Mouse (Mus musculus): Measurements from ENCODE around the gene Ror2.

The Ror2 gene

DNA sequence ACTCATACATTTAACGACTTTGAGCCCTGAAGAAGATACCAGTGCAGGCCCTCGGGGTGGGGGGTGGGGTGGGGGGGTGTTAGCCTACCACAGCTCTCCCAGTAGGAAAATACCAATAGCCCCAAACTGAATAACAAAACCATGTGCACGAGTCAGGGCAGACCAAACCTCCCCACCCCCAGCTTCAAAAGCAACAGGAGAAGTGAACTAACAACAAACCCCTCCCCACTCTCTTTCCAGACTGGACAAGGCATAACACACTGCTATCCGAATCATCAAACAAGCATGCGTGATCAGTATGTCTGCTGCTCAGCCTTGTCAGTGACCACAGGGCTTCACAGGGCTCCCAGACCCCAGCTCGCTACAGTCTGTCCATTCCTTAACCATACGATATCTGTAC is 94.3 kb downstream of the Ror2 start:
- no peak for DNase-seq

DNA sequence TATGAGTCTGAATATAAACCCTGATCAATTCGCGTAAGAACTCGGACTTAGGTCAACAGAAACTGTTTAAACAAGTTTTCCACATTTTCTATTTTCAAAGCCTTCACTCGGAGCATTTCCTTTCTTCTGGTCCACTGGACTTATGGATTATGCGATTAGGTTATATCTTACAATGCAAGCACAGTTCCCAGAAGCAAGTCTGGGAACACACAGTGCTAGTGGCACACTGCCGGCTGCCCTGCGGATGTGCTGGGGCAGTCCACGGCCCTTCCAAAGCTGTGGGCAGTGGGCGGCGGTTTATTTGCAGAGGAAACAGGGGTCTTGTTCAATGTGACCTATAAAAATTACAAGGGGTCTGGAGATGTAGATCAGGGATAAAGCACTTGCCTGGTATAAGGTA is 97.0 kb downstream of the Ror2 start:
- DNase-seq, result no peak

DNA sequence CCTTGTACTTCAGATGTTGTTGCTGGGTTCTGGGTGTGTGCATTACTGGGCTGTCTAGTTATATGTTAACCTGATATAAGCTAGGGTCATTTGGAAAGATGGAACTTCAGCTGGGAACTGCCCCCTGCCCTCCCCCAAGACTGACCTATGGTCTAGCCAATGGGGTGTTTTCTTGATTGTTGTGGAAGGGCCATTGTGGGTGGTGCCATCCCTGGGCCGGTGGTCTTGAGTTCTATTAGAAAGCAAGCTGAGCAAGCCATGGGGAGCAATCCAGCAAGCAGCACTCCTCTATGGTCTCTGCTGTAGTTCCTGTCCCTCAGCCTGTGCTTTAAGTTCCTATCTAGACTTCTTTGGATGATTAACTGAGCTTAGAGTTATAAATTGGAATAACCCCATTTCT is 101.1 kb downstream of the Ror2 start:
- no peak for DNase-seq

DNA sequence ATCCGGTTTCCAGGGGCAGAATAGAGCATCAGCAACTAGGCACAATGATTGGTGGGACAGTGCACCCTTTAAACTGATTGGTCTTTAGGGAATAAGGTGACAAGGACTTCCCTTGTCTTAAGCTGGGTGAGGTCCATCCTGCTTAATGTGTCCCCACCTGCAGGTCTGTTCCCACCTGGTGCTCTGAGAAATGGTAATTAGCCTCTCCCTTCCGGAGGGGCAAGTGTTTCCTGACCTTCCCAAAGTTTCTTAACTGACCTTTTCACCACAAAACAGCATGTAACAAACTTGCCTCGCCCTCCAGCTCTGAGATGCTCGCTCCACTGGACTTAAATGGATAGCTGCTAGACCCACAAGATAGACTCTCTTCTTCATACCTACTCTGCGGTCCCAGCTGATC is 101.8 kb downstream of the Ror2 start:
- DNase-seq, result no peak

DNA sequence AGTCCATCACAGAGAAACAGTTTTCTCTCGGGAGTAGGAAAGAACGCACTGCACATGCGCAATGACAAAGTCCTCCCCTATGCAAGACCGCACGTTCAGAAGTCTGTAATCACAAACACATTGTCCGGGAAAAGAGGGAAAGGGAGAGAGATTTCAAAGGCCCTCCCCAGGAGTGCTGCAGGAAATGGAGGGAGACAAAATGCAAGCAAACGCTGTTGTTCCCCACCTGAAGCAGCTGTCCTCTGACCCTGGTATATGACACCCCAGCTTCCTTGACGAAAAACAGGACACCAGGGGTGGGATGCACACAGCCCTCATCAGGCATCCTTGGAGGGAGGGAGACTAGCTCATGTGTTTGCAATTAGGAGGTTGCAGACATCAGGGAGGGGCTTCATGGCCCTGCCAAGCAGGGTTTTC is 102.8 kb downstream of the Ror2 start:
- no peak for DNase-seq

DNA sequence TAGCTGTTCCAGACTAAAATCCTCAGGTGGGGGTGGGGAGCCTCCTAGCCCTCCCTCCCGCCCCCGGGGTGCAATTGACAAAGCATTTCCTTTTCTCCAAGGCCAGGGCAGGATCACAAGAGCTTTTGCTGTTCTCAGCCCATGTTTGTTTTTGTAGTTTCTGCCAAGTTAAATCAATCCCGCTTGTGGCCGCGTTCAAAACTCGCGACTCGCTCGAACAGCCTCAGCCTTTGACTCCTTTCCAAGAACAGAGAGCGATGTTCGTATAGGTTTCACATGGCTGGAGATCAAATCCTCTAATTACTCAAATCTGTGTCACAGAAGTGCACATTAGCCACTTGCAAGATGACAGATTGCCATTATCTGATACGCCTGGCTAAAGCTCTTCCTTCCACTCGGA is 107.3 kb downstream of the Ror2 start:
- DNase-seq, result no peak

DNA sequence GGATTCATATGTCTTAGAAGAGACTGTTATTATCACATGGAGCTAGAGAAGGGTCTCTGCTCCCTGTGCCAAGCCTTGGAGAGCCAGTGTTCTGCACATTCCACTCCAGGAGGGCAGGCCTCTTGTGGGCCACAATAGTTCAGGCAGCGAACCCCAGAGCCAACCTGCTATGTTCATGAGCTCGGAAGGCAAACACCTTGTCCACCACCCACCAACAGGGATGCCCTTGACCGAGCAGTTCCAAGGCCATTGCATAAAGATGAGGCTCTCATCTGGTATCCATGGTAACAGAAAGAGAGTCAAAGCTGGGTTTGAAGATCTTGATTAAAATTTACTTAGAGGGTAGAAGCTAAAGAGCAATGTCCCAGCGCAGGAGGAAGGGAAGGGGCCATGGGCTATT is 107.8 kb downstream of the Ror2 start:
- DNase-seq, result no peak

DNA sequence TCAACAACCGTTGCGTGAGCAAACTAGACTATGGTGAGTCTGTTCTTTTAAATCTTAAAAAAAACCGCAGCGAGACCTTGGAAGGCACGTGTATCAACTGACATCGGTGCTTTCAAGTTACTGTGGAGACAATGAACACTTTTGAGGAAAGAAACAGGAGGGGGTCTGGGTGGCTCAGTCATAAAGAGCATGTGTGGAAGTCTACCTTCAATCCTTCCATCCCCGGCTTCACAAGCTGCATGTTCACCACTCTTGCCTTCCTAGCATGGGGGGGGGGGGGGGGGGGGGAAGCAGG is 108.6 kb downstream of the Ror2 start:
- no peak for DNase-seq

DNA sequence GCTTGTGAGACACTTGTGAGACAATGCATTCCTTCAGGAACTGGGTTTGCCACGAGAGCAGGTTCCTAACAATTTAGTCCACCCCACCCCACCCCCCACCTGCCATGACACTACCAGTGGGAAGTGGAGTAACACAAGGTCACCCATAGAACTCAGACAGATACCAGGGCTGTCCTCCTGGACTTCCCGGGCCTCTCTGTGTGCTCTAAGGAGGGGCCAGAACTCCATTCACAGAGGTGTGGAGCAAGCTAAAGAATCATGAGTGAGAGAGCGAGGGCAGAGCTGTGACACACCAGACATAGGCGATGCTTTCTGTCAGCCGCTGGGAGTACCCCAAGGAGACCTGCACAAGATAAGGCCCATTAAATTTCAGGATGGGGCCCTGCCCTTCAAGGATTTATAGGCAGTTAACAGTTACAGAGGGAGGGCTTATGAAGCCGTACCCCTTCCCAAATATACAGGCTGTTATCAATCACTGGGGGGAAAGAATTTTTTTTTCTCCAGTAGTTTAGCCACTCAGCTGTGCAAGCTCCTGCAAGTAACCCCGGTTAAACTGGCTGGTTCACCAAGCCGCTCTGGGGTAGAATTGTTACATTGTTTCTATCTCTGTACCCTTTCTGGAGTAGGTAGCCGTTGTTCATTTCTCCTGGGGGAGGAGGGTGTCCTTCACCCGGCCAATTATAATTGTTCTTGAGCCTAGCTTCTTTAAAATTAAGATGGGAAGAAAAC is 109.1 kb downstream of the Ror2 start:
- DNase-seq, result no peak

DNA sequence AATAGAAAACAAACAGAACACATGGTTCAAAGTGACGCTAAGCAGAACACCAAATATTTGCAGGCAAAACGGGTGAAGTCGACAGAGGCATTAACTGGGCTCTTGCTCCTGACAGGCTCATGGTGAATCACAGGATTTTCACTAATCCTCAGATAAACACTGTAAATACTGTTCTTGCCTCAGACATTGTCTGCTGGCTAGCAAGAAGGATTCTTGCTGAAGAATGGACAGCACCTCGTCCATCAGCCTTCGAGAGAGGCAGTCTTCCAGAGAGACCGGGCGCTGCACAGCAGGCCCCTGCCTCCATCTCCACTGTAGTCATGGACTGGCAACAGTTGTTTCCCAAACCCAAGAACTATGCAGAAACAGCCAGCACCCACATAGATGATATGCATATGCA is 110.9 kb downstream of the Ror2 start:
- no peak for DNase-seq

DNA sequence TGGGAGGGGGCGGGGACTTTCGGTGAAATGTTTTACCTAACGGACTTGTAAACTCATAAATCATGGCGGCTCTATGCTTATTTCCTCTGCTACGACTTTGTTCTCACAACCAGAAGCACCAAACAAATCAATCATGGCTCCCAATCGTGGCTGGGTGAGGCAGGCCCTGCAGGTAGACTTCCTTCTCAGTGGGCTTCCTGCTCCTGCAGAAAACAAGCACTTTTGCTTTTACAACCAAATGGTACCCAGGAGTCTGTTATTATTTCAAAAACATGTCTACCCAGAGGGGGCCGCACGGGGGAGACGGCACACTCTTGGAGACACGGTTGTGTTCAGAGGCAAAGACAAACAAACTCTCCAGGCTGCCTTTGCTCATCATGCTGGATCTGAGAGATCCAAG is 122.3 kb downstream of the Ror2 start:
- no peak for DNase-seq

DNA sequence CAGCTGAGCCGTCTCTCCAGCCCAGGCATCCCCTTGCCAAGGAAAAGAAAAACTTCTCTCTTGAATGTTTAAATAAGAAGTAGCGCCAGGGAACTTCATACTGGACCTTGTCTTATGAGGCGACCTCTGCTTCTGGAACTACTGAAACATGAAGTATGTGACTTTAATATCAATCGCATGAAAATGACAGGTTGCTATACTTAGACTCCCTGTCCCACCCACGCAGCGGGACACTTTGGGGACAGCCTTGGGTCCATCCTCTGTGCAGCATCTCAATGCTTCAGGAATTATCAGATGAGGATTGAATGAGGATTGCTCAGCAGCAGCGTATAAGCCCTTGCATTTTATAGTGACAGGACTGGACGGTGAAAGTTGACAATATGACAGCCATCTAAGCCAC is 122.9 kb downstream of the Ror2 start:
- DNase-seq, result no peak

DNA sequence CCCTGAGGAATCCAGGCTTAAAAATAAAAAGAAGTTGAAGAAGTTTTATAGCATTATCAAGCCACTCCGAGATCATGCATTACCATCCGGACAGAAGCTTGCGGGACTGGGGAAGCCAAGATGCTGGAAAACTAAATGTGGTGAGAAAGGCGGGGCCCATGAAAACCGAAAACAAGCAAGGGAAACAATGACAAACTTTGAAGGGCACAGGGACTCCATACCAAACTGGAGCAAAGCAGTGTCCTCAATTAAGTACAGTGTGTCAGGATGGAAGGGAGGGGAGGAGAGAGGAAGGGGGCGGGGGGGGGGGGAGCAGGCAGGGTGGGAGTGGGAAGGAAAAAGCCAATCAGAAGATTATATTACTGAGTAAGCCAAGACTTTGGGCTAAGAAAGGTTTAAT is 126.4 kb downstream of the Ror2 start:
- no peak for DNase-seq

DNA sequence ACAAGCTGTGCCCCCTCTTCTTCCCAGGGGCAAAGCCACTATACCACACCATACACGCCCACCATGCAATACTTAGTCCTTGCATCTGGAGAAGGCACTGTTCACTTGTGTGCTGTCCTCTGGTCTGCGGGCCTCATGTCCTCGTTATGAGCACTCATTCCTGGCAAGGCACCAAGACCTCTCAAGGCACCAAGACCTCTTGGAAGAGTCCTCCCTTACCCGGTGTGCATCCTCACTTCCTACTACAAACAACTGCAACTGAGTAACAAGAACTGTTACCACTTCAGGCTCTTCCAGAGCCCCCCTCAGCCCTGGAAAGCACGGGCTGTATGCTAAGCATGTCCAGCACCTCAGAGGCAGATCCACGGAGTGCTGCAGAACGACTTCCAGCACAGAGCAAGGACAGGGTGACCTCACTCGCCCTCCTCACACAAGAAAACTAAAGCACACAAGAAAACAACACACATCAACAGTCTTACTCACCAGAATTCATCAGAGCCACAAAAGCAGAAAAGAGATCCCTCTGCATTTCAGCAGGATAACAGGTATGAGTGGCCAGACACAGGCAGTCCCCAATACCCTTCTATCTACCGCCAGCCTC is 127.4 kb downstream of the Ror2 start:
- DNase-seq, result no peak

DNA sequence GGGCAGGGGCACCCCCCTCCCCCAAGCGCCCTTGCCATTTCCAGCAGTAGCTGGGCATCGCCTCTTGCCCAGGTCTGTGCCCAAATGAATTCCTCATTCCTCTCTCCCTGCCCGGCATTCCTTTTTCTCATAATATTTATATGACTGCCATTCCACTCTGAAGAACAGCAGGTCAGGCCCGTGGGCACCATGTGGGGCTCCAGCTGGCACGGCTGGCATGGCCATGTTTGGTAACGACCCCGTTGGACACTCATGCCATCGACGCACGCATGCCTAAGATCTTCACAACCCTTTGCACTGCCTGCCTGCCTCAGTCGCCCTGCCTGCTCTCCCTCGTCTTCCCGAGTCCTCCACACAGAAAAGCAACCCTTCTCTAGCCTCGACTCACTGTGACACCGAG is 129.0 kb downstream of the Ror2 start:
- no peak for DNase-seq

DNA sequence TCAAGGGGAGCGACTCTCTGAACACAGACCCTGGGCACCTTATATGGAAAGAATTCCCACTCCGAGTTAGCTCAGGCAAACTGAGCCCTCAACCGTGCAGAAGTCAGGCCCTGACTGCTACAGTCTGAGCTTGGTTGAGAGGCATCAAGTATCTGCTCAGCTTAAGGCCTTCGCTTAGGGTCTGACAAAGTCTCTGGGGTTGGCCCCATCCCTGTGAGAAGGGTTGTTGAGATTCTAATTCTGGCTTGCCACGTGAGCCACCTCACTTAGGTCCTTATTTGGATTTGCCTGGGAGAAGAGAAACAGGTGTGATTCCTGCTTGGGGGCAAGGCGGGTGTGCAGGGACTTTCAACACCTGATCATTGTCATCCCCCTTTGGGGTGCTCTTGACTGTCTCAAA is 129.6 kb downstream of the Ror2 start:
- DNase-seq, result no peak

DNA sequence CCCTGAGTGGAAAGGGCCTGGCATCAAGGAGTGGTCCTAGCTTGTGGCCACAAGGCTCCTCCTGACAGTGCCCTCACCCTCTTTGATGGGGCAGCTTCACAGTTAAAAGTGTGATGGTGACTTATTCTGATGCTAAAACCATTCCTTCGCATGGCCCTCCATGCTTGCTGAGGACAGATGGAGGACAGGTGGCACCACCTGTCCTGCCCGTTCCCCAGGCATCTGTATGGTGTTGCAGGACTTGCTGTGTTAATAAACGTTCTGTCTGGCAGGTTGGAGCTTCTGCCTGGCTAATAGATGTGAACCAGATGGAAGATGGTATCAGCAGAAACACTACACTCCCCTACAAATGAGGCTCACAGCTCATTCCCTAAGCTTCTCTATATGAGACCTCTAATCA is 140.4 kb downstream of the Ror2 start:
- DNase-seq, result peak; percentile 43

DNA sequence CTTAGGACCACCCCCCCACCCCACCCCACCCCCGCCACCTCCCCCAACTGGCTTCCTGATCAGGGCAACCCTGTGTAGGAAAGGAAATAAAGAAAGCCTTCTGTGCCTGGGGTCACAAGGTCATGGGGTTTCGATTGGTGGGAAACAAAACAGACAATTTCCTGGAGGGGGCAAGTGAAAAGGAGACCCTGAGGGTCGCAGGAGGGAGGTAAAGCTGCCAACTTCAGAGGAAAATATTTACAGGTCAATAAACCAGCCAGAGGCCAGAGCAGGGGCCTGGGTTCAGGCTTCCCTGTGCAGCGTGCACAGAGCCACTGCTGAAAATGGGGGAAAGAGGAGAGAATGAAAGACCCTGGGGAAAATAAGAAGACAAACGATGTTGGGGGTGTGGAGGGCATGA is 142.8 kb downstream of the Ror2 start:
- DNase-seq, result no peak

DNA sequence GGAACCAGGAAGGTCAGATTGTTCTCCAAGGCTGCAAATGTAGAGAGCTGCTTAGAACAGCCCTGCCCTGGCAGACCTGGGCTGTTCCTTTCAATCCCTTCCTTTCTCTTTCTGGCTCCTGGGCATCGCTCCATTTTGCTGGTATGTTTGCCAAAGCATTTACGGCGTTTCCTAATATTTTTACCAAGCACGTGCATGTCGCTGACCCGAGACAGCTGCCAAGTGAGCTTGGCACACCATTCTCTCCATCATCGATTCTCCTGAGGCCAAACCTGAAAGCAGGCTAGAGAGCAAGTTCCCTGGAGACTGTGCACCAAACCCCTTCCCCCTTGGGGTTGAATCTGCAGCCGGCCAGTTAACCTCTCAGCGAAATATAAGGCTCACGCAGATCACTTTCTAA is 143.7 kb downstream of the Ror2 start:
- peak; percentile 51 for DNase-seq

DNA sequence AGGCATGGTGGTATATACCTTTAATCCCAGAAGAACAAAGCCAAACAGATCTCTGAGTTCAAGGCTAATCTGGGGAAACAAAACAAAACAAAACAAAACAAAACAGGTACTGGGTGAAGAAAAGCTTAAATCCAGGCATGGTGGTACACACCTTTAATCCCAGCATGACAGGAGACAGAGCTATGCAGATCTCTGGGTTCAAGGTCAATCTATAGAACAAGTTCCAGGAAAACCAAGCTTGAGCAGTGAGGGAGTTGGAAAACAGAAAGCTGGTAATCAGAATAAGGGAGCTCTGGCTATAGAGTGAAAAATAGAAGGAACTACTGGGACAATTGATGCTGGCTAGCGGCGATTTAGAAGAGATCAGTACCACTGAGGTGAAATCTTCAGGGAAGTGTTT is 145.6 kb downstream of the Ror2 start:
- no peak for DNase-seq

DNA sequence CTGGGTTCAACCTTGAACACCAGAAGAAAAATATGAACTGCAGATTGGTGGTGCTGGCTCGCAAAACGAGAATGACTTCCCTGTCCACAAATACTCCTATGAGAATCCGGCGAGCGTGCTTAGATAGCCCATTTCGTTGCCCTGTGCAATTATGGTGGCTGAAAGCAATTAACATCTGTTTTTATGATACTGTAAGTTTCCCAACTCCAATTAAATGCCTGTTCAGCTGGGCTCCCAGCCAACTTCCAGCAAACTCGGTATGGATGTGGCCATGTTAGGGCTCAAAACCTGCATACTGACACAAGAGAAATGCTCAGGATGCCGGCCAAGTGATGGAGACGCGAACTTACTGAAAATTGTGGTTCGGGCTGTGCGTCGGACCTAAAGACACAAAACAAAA is 155.4 kb downstream of the Ror2 start:
- no peak for DNase-seq

DNA sequence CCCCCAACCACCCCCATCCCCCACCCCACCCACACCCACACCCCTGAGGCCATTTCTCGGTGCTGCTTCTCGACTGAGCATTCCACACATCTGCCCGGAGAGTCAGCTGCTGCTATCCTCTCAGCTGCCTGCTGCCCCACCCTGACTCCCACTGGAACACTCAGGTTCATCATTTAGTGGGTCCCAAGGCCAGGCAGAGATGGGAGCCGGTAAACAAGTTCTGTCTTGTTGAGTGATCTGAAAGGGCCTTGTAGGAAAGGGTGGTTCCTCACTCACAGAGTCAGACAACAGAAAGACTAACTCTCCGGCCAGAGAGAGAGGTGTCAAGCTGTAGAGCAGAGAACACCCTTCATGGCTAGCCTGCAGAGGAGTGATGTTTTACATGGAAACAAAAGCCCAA is 155.9 kb downstream of the Ror2 start:
- DNase-seq, result no peak

DNA sequence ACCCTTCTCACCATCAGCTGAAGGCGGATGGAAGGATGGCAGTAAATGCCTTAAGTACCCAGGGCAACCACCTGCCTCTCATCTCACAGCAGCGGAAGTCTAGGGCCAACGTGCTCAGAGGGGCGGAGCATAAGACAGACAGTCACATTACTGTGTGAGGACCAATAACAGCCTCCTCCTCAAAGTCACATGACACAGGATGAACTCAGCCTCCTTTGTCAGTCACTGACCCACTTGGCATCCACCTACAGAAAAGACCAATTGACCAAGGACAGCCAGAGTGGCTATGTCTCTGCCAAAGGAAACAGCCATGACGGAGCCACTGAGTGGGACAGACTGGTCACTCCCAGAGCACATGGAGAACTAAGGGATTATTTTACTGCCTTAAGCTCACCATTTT is 160.3 kb downstream of the Ror2 start:
- DNase-seq, result no peak

DNA sequence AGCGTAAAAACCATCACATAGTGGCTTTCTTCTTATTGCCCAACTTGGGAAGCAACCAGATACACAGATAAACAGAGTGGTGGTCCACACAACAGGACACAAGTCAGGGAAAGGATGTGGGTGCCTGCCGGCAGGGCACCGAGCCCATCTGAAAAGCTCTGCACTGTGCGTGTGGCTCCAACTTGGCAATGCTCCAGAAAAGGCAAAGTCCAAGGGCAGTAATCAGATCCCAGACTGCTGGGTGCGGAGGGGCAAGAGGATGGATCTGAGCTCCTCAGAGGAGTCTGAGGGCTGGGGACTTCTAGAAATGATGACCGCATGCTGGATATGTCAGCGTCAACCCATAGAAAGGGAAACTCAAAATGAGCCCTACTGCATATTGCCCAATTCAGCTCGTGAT is 163.8 kb downstream of the Ror2 start:
- DNase-seq, result no peak

DNA sequence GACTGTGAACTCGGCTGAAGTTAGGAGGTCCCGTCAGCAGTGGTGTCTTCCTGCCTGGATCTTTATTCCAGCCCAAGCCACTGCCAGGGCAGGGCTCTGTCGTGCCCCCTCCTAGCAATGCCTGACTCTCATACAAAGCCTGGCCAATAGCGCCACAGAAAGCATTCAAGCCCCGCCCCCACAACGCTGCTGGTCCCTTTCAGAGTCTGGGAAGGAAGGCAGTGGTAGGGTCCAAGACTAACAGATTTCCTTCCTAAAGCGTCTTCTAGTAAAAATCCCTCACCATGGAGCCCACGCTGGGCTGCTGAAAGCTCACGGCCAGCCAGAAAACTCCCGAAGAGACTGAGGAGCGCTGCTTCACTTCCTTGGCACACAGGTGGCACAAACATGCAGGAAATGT is 165.0 kb downstream of the Ror2 start:
- DNase-seq, result no peak
